Mouse (Mus musculus): ENCODE measurements around the gene Parn. TPM values are rescaled to one million over a fixed set of nuclear protein-coding genes. Genes with fewer than 3 reads are reported as not detected.

The Parn gene
- polyA plus RNA-seq, 1 experiment: 0.51 TPM

GRCm38 (mm10) chr16:13575306-13575705 lies 92.7 kb downstream of the Parn start:
- no peak for TF ChIP-seq GATA1 (IDR thresholded peaks at IDR 0.05; ENCODE audit: low read length)
- TF ChIP-seq TAL1 (IDR thresholded peaks at IDR 0.05; ENCODE audit: low read length): no peak
- H3K27me3 ChIP-seq (ENCODE audit: control insufficient read depth): no peaks in the 10 kb centered on the region
- H3K9me3 ChIP-seq (ENCODE audit: control insufficient read depth, low read length): no peaks in the 10 kb centered on the region
- peaks cover 9% of the 10 kb centered on the region for H3K4me1 ChIP-seq (ENCODE audit: control insufficient read depth)
- no peak overlapping the region for H3K4me3 ChIP-seq (replicated peaks)
- peaks cover 6% of the 10 kb centered on the region for H3K36me3 ChIP-seq (ENCODE audit: control insufficient read depth)

DNA sequence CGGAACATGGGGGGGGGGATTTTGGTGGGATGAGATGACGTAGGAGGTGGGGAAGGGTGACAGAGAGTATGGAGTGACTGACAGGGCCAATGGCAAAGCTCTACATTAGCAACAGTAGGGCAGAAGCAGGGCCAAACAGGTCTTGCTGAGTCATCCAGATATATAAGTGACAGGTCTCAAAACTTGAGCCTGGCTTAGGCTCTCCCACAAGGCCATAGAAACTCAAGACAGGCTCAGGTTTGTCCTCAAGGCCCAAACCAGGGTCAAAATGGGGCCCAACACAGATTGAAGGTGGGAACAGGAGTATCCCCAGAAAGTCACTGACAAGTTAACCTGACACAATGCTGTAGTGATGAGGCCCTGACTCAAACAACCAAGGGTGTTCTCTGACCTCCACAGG lies 99.7 kb downstream of the Parn start:
- Histone ChIP-seq H3K36me3 (ENCODE audit: control insufficient read depth) (peaks cover 11% of the 10 kb centered on the region), H3K9me3 (ENCODE audit: control insufficient read depth, low read length) (no peaks in the 10 kb centered on the region), H3K27me3 (ENCODE audit: control insufficient read depth) (no peaks in the 10 kb centered on the region), H3K4me1 (ENCODE audit: control insufficient read depth) (peaks cover 11% of the 10 kb centered on the region), H3K4me3 (replicated peaks) (no peak overlapping the region)
- TF ChIP-seq GATA1 (IDR thresholded peaks at IDR 0.05; ENCODE audit: low read length) (no peak), TAL1 (IDR thresholded peaks at IDR 0.05; ENCODE audit: low read length) (no peak)

- Histone ChIP-seq H3K4me3 (replicated peaks) (no peak overlapping the region), H3K36me3 (ENCODE audit: control insufficient read depth) (peaks cover 14% of the 10 kb centered on the region), H3K4me1 (ENCODE audit: control insufficient read depth) (peaks cover 11% of the 10 kb centered on the region), H3K9me3 (ENCODE audit: control insufficient read depth, low read length) (no peaks in the 10 kb centered on the region), H3K27me3 (ENCODE audit: control insufficient read depth) (no peaks in the 10 kb centered on the region)
- TF ChIP-seq GATA1 (IDR thresholded peaks at IDR 0.05; ENCODE audit: low read length) (no peak), TAL1 (IDR thresholded peaks at IDR 0.05; ENCODE audit: low read length) (no peak)
Measured at GRCm38 (mm10) chr16:13567614-13568013, 100.4 kb downstream of the Parn start.

DNA sequence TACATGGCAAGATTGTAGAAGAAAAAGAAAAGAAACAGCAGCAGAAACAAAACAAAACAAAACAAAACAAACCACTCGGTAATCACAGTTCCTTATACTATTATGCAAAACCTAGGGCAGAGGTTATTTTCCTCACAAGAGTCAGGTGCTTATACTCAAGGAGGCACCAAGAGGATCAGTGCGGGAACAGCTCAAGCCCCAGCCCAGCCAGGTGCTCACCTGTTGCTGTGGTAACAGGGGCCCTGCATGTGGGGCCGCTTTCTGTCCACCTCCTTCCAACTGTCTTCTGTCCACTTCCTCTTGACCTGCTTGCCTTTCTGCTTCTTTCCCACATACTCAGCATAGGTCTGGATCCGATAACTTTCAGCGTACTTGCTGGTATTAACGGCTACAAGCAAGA lies 101.6 kb downstream of the Parn start:
- Histone ChIP-seq H3K4me1 (ENCODE audit: control insufficient read depth) (peaks cover 11% of the 10 kb centered on the region), H3K36me3 (ENCODE audit: control insufficient read depth) (peaks cover 16% of the 10 kb centered on the region), H3K9me3 (ENCODE audit: control insufficient read depth, low read length) (no peaks in the 10 kb centered on the region), H3K4me3 (replicated peaks) (no peak overlapping the region), H3K27me3 (ENCODE audit: control insufficient read depth) (no peaks in the 10 kb centered on the region)
- TF ChIP-seq TAL1 (IDR thresholded peaks at IDR 0.05; ENCODE audit: low read length) (no peak), GATA1 (IDR thresholded peaks at IDR 0.05; ENCODE audit: low read length) (no peak)

DNA sequence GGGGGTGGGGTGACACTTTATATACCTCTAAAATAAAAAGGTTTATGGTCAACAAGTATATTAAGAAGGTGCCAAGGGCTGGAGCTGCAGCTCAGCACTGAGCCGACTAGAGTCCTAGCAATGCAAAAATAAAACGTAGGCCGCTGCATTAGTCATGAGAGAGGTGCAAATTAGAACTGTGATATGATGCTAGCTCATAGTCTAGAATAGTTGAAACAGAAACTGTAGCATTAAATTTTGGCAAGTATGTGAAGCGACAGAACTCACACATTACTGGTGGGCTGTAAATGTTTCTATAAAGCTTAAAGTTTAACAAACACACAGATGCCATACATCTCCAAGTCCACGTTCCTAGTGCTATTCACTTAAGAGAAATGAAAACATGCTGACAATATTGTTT lies 102.7 kb downstream of the Parn start:
- Histone ChIP-seq H3K4me1 (ENCODE audit: control insufficient read depth) (peaks cover 11% of the 10 kb centered on the region), H3K27me3 (ENCODE audit: control insufficient read depth) (no peaks in the 10 kb centered on the region), H3K4me3 (replicated peaks) (no peak overlapping the region), H3K9me3 (ENCODE audit: control insufficient read depth, low read length) (no peaks in the 10 kb centered on the region), H3K36me3 (ENCODE audit: control insufficient read depth) (peaks cover 19% of the 10 kb centered on the region)
- no peak for TF ChIP-seq GATA1 (IDR thresholded peaks at IDR 0.05; ENCODE audit: low read length)
- TF ChIP-seq TAL1 (IDR thresholded peaks at IDR 0.05; ENCODE audit: low read length): no peak

- Histone ChIP-seq H3K27me3 (ENCODE audit: control insufficient read depth) (no peaks in the 10 kb centered on the region), H3K4me3 (replicated peaks) (no peak overlapping the region), H3K9me3 (ENCODE audit: control insufficient read depth, low read length) (0 out of 2 replicates have a peak, but pooled peaks cover 2% of the 10 kb centered on the region), H3K4me1 (ENCODE audit: control insufficient read depth) (no peaks in the 10 kb centered on the region), H3K36me3 (ENCODE audit: control insufficient read depth) (peaks cover 19% of the 10 kb centered on the region)
- no peak for TF ChIP-seq TAL1 (IDR thresholded peaks at IDR 0.05; ENCODE audit: low read length)
- no peak for TF ChIP-seq GATA1 (IDR thresholded peaks at IDR 0.05; ENCODE audit: low read length)
Measured at GRCm38 (mm10) chr16:13557784-13558183, 110.2 kb downstream of the Parn start.

DNA sequence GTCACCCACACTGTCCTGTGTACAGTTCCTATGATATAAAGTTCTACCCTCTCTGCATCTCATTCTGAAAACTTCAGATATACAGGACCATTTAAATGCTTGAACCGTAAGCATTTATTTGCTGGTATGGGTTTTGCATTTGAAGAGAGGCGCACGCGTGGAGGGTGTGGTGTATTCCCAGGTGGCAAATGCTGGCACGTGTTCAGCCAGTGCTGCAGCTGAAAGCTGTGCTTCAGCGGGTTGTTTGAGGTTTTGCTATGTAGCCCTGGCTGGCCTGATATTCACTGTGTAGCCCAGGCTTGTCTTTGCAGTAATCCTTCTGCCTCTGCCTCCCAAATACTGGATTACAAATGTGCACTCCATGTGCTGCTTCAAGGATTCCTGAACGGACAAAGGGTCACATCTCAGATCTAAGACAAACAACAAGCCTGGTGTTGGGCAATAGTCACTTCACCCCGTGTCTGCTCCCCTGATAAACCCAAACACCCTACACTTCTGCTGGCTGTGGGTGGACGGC lies 111.0 kb downstream of the Parn start:
- H3K36me3 ChIP-seq (ENCODE audit: control insufficient read depth): peaks cover 18% of the 10 kb centered on the region
- H3K27me3 ChIP-seq (ENCODE audit: control insufficient read depth): no peaks in the 10 kb centered on the region
- H3K4me3 ChIP-seq (replicated peaks): no peak overlapping the region
- H3K4me1 ChIP-seq (ENCODE audit: control insufficient read depth): no peaks in the 10 kb centered on the region
- TF ChIP-seq TAL1 (IDR thresholded peaks at IDR 0.05; ENCODE audit: low read length) (no peak), GATA1 (IDR thresholded peaks at IDR 0.05; ENCODE audit: low read length) (no peak)
- 0 out of 2 replicates have a peak, but pooled peaks cover 2% of the 10 kb centered on the region for H3K9me3 ChIP-seq (ENCODE audit: control insufficient read depth, low read length)

DNA sequence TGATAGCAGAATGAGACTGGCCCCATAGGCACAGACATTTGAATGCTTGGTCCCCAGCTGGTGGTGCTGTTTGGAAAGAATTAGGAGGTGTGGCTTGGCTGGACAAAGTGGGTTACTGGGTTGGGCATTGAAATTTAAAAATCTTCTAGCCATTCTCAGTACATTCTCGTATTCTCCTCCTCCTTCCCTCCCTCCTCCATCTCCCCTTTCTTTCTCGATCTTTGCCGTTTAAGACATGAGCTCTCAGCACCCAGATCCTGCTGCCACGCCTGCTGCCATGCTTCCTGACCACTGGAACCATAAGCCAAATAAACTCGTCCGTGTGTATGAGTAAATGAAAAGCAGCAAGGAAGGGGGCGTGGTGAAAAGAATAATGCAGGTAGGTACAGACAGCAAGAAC lies 111.5 kb downstream of the Parn start:
- no peak overlapping the region for H3K4me3 ChIP-seq (replicated peaks)
- H3K4me1 ChIP-seq (ENCODE audit: control insufficient read depth): no peaks in the 10 kb centered on the region
- H3K27me3 ChIP-seq (ENCODE audit: control insufficient read depth): no peaks in the 10 kb centered on the region
- H3K9me3 ChIP-seq (ENCODE audit: control insufficient read depth, low read length): 0 out of 2 replicates have a peak, but pooled peaks cover 2% of the 10 kb centered on the region
- no peak for TF ChIP-seq TAL1 (IDR thresholded peaks at IDR 0.05; ENCODE audit: low read length)
- TF ChIP-seq GATA1 (IDR thresholded peaks at IDR 0.05; ENCODE audit: low read length): no peak
- peaks cover 16% of the 10 kb centered on the region for H3K36me3 ChIP-seq (ENCODE audit: control insufficient read depth)

DNA sequence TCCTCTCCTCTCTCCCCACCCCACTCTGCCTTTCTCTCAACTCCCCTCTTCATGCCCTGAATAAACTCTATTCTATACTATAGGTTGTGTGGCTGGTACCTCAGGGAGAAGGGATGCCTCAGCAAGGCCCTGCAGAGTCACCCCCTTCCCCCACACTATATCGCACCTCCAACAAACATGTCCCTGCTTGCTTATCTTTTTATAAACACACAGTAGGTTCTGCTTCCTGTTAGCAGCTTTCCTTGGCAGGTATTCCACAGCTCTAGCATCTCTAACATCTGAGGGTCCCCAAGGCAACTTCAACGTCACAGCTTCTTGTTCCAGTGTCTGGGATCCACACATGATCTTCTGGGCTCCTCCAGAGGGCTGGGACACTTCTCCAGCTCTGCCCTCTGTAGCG lies 117.3 kb downstream of the Parn start:
- H3K27me3 ChIP-seq (ENCODE audit: control insufficient read depth): no peaks in the 10 kb centered on the region
- H3K4me1 ChIP-seq (ENCODE audit: control insufficient read depth): no peaks in the 10 kb centered on the region
- H3K4me3 ChIP-seq (replicated peaks): no peak overlapping the region
- peaks cover 29% of the 10 kb centered on the region for H3K9me3 ChIP-seq (ENCODE audit: control insufficient read depth, low read length)
- peaks cover 22% of the 10 kb centered on the region for H3K36me3 ChIP-seq (ENCODE audit: control insufficient read depth)
- TF ChIP-seq TAL1 (IDR thresholded peaks at IDR 0.05; ENCODE audit: low read length) (no peak), GATA1 (IDR thresholded peaks at IDR 0.05; ENCODE audit: low read length) (no peak)

DNA sequence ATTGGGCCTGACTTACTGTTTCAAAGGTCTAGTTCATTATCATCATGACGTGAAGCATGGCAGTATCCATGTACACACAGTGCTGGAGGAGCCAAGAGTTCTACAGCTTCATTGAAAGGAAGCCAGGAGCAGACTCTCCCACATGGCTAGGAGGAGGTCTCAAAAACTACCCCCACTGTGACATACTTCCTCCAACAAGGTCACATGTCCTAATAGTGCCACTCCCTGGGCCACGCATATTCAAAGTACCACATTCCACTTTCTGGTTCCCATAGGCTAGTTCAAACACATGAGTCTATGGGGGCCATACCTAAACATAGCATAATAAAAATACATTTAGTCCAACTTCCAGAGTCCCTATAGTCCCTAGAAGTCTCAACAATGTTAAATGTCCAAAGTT lies 118.0 kb downstream of the Parn start:
- H3K36me3 ChIP-seq (ENCODE audit: control insufficient read depth): peaks cover 24% of the 10 kb centered on the region
- H3K27me3 ChIP-seq (ENCODE audit: control insufficient read depth): no peaks in the 10 kb centered on the region
- no peaks in the 10 kb centered on the region for H3K4me1 ChIP-seq (ENCODE audit: control insufficient read depth)
- TF ChIP-seq GATA1 (IDR thresholded peaks at IDR 0.05; ENCODE audit: low read length): no peak
- TF ChIP-seq TAL1 (IDR thresholded peaks at IDR 0.05; ENCODE audit: low read length): no peak
- peaks cover 34% of the 10 kb centered on the region for H3K9me3 ChIP-seq (ENCODE audit: control insufficient read depth, low read length)
- H3K4me3 ChIP-seq (replicated peaks): no peak overlapping the region
